Comparison of ENCODE assay signal across 10 mouse cellular contexts in genomic region chr1:87766233-87766632, GRCm38 (mm10). TPM values are rescaled to one million over a fixed set of nuclear protein-coding genes. Genes with fewer than 3 reads are reported as not detected.
DNase-seq lines count a peak whose midpoint lies in the region; ATAC-seq and TF ChIP-seq lines count a peak whose summit lies in the region.
"Had no signal": no experiment of that assay in that cellular context is flagged by ENCODE, and none has a peak within 500 bp of the region (broad histone marks: within the 10 kb centered on the region; RNA-seq: fewer than 3 reads in every experiment).

No protein-coding gene starts in this region.

- H3K9me3 ChIP-seq in hindbrain, embryonic 14.5 days (ENCODE audit: control insufficient read depth, low read length), result no peaks in the 10 kb centered on the region
- H3K9me3 ChIP-seq: limb, embryonic 15.5 days; stomach, embryonic 15.5 days had no signal

- no peak for ATAC-seq in hindbrain, embryonic 14.5 days (ENCODE audit: low FRiP score)

- intact Hi-C loops in heart, postnatal 10 days (cut with DNase I), result no loop called here

- no peak for TF ChIP-seq POLR2A in bone marrow, adult 2 months (IDR thresholded peaks at IDR 0.05; ENCODE audit: borderline replicate concordance, control insufficient read depth, low read depth, low read length)

- peak; percentile 88 for TF ChIP-seq CTCF in bone marrow, adult 2 months (IDR thresholded peaks at IDR 0.05; ENCODE audit: control insufficient read depth, insufficient read depth, low read length)

- no peaks in the 10 kb centered on the region; the same call in 1 of the 2 replicates for H3K4me1 ChIP-seq in bone marrow, adult 2 months (ENCODE audit: control insufficient read depth, insufficient read depth, low read length)
- H3K4me1 ChIP-seq in hindbrain, embryonic 14.5 days (replicated peaks; ENCODE audit: control insufficient read depth, insufficient read depth, low read length), result no peaks in the 10 kb centered on the region
- H3K4me1 ChIP-seq: limb, embryonic 15.5 days; stomach, embryonic 15.5 days had no signal

- no peak overlapping the region for H3K27ac ChIP-seq in bone marrow, adult 2 months (ENCODE audit: control insufficient read depth, insufficient read depth, low read depth, low read length, poor library complexity)
- H3K27ac ChIP-seq in hindbrain, embryonic 14.5 days, result no peak overlapping the region
- H3K27ac ChIP-seq: limb, embryonic 15.5 days; stomach, embryonic 15.5 days had no signal

- H3K27me3 ChIP-seq in hindbrain, embryonic 14.5 days (ENCODE audit: control insufficient read depth, insufficient read depth, low read length), result no peaks in the 10 kb centered on the region
- H3K27me3 ChIP-seq: limb, embryonic 15.5 days; stomach, embryonic 15.5 days had no signal

- peak; percentile 21 to 23 for DNase-seq in heart, postnatal 10 days
- no peak for DNase-seq in heart, postnatal 4 days
- peak; percentile 73 for DNase-seq in CD4-positive, CD25-positive, alpha-beta regulatory T cell, adult 2 months (ENCODE audit: low read depth, low spot score)
- peak; percentile 19 for DNase-seq in lung, postnatal 10 days
- DNase-seq in thymus, postnatal 14 days, result peak; percentile 61
- DNase-seq in MN1 (ENCODE audit: low spot score), result no peak
- no peak for DNase-seq in hindbrain, embryonic 14.5 days (ENCODE audit: low spot score)

- WGBS in bone marrow, adult 2 months, result 80% methylated on average over 3 of the region's 3 CpGs
- 89% methylated on average over 3 of the region's 3 CpGs for WGBS in hindbrain, embryonic 14.5 days

- H3K4me2 ChIP-seq in hindbrain, embryonic 14.5 days (replicated peaks), result no peak overlapping the region
- H3K4me2 ChIP-seq: limb, embryonic 15.5 days; stomach, embryonic 15.5 days had no signal

- H3K9ac ChIP-seq in hindbrain, embryonic 14.5 days, result no peak overlapping the region
- H3K9ac ChIP-seq: limb, embryonic 15.5 days; stomach, embryonic 15.5 days had no signal

- H3K36me3 ChIP-seq in hindbrain, embryonic 14.5 days (replicated peaks; ENCODE audit: control insufficient read depth, insufficient read depth), result peaks cover 98% of the 10 kb centered on the region

- no peak overlapping the region for H3K4me3 ChIP-seq in bone marrow, adult 2 months (replicated peaks; ENCODE audit: control insufficient read depth, low read depth, low read length)
- no peak overlapping the region for H3K4me3 ChIP-seq in hindbrain, embryonic 14.5 days (replicated peaks; ENCODE audit: low read length)
- H3K4me3 ChIP-seq: limb, embryonic 15.5 days; stomach, embryonic 15.5 days had no signal

RNA-seq across cellular contexts. Expression of gene Atg16l1, which starts 10.6 kb away (rescaled TPM):
- total RNA-seq in heart, postnatal 10 days (2021), result 10 to 100 TPM; 25.6 to 27.9 TPM
- total RNA-seq in heart, postnatal 4 days (2021), result 10 to 100 TPM; 26.7 to 28.7 TPM
- polyA plus RNA-seq in bone marrow, adult 2 months (2011; ENCODE audit: insufficient read depth, insufficient read length, low replicate concordance, missing spikeins), result 17.4 and 36.9 TPM in 2 replicates
- polyA plus RNA-seq in hindbrain, embryonic 14.5 days (2014; fragmentation: Nextera tagmentation; extraction: Ambion mirVana), result 66.8 and 79.4 TPM in 2 replicates

RNA-seq across cellular contexts. Expression of gene Sag, which starts 37.2 kb away (rescaled TPM):
- total RNA-seq in heart, postnatal 10 days (2021), result under 1 TPM; 0.37 to 0.41 TPM
- under 1 TPM; 0.33 to 0.45 TPM for total RNA-seq in heart, postnatal 4 days (2021)
- 4.0 and 7.0 TPM in 2 replicates for polyA plus RNA-seq in bone marrow, adult 2 months (2011; ENCODE audit: insufficient read depth, insufficient read length, low replicate concordance, missing spikeins)
- 1.4 and 1.8 TPM in 2 replicates for polyA plus RNA-seq in hindbrain, embryonic 14.5 days (2014; fragmentation: Nextera tagmentation; extraction: Ambion mirVana)

Comparison
In these comparisons a context has a peak if more than half of its experiments do, and no peak if none do; other contexts are left out.
1. DNase-seq: peak in heart, postnatal 10 days (2 of 2), CD4-positive, CD25-positive, alpha-beta regulatory T cell, adult 2 months (single experiment), lung, postnatal 10 days (single experiment) and thymus, postnatal 14 days (single experiment); none in heart, postnatal 4 days (single experiment), MN1 (single experiment) and hindbrain, embryonic 14.5 days (single experiment).